Mouse (Mus musculus) c-Kit-positive CD71-negative TER-119-negative erythroid progenitor cells, embryonic 14.5 days (primary cell): ENCODE measurements at regions not wholly inside any gene's neighbourhood (a gene's known extent, or its start where the extent isn't known, plus 50 kb on each side); places are given as distances from the start of the nearest gene placed in this dataset.

Experiments used
- DNase-seq: peaks from one replicate; pipeline ENCODE4 v3.0.0-alpha.2; 2013; ENCODE audit warnings: low read depth

- DNase-seq, result no peak
Measured at GRCm38 (mm10) chr16:73835715-73836440, 575.7 kb downstream of the Robo2 start.

DNA sequence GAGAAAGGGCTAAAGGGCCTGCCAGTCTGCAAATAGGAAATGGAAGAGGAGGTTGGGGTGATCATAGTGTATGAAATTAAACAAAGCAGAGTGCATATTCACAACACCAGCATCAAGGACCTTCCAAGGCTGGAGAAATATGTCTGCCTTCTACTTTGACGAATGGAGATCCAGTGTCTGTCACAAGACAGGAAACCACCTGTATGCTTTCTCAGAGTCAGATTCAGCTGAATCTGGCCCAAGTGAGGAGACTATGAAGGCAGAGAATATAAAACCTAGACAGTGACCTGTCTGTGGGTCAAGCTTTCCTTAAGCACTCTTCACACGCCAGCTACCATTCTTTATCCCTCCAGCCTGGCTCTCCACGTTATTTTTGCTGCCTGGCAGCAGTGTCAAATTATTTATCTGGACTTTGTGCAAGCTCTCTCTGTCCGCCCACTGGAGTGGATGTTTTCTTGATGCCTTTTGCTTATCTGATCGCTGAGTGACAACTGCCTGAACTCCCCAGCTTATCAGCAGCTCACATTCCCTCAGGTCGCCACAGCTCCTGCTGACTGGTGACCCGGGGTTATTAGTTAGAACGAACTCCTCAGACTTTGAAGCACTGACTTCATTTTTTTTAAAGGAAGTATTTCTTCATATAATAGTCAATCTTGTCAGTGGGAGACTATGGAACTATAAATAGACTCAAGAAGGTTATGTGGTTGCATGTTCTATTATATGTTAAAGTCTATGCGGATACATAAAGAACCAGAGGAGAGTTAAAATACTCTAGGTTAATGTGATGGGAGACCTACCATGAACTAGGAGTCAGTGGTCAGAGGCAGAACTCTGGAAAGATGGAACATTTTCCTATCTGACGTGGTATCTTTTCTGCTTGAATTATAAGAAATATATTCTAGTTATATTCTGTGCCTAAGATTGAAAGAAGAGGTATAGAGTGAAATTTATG is 590.0 kb downstream of the Robo2 start:
- DNase-seq, result peak; percentile 14

DNA sequence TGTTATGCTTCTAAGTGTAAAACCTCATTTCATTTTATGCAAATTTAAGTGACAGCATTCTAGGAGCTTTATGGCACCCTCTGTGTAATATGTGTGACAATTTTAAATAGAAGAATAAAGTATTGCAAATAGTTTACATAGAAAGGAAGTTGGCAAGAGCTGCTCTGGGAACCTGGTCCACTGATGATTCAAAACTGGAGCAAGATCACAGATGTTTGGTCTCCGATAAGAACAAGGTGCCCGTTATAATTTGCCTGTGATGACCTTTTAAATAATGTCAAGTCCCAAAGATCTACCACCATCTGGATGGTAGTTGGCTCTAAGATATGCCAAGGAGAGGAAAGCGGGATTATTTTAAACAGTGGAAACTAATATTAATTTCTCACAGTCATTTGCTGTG is 607.1 kb downstream of the Robo2 start:
- no peak for DNase-seq

DNA sequence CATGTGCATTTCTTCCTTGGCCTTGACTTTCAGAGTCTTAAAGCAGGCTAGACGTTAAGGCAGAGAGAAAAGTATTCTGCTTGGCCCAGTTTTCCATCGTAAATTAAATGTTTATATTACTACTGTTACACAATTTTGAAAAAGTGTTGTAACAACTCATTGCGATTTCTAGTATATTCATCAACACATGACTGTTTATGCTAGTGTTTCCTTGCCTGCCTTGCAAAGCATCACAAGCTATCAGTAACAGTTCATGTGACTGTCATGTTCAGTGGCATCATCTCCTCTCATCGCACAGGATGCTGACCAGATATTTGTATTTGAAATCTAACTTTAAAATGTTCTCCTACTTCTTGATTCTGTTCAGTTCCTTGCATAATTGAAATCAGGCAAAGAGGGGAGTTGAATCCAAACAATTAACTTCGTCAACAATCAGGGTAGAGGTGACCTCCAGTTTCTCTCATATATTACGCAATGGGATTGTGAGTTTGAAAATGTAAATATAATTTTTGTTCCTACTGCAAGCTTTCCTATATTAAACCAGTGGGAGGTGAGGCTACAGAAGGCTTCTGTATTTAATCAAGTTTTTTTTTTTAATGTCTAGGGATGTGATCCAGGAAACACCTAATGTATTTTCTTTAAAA is 615.0 kb downstream of the Robo2 start:
- DNase-seq, result no peak

- DNase-seq, result no peak
Measured at GRCm38 (mm10) chr16:73785074-73785438, 626.6 kb downstream of the Robo2 start.

DNA sequence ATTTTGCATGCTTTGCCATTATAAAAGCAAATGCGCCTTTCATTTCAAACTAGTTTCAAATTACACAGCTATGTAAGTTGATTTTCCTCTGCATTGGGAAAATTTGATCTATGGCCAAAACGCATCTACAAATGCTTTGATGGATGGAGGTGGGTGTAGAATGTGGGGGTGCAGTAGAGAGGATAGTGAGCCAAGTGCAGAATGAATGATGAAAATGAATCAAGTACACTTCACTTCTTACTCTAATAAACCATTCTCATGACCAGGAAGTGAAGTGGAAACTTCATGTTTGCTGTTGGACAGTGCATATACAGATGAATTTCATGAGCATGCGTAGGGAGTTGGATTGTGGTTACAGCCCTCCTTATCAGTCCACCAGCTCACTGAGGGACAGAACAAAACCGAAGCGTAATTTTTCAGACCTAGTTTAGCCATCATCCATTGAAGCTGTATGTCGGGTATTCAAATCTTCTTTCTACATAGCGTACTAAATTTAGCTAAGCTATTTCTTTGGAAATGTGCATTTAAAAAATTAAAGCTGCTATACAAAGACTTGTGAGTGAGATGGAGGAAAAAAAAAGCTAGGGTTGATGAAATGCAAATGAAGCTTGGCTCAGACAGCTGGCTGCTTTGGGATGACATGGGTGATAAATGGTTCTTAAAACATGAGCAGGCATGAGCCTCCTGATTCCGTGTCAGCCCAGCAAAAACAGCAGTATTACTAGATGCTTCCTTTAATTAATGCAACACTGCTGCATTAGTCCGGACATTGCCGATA is 627.1 kb downstream of the Robo2 start:
- no peak for DNase-seq

DNA sequence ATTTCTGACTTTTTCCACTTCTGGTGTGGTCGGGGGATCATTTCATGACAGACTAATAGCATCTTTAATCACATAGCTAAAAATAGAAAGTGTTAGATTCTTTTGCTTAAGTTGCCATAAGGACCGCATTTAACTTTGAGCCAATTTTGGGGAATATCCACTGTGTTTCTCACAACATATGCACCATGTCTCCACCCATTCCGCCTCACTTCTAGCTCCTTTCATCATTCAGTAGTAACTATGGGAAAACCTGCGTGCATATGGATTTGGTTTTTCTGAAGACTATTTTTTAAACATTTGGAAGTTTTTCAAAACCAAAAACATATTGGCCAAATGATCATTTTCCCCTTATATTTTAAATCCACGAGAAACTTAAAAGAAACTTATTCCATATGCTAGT is 639.2 kb downstream of the Robo2 start:
- no peak for DNase-seq

GRCm38 (mm10) chr16:73770440-73770856 is 641.2 kb downstream of the Robo2 start:
- DNase-seq, result no peak

DNA sequence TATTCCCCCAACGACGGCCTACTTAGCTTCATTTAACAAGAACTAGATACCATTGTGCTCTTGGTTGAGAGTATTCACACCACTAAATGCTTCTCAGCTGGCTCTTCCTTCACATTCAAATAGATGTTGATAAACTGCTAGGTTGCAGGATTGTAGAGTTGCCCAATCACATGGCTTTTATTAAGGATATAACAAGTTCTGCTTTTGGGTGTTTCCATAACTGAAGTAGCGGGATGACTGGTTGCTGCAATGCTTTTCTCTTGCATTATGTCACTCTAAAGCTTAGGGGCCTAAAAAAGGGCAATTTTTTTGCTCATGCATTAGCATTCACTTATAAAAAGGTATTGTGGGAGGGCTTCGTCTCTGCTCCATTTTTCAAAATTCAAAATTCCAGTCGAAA is 641.9 kb downstream of the Robo2 start:
- DNase-seq, result no peak

- no peak for DNase-seq
Measured at GRCm38 (mm10) chr16:73768706-73769105, 642.9 kb downstream of the Robo2 start.

DNA sequence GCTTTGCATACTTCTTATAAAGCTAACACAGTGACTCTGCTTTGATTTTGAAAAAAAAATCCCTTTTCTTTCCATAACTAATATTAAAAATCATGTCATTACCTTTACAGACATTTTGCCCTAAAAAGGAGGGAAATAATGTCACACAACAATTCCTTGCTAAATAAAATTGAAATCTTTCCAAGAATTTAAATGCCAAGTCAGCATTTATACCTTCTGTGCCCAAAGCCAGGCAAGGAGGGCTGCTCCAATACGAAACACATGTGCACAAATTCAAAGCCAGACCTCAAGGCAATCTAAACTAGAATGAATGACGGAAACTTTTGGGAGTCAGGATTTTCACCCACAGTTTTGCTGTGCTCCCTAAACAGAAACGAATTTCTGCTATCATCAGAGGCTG is 646.4 kb downstream of the Robo2 start:
- DNase-seq, result no peak

DNA sequence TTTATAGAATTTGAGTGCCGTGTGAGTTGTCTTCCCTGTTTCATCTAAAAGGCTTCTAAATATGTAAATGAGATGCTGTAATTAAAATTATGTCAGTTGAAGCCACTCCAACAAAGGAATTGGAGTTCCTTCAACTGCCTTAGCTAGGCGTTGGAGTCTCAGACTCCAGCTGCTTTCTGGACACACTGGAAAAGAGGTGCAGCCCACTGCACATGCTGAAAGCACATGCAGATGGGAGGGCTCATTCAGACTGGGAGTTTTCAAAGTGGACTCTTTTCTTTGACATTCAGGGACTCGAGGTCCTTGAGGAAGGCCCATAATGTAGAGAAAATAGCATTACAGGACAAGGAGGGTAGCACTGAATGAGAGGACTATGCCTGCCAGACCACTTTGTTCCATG is 650.7 kb downstream of the Robo2 start:
- DNase-seq, result no peak

DNA sequence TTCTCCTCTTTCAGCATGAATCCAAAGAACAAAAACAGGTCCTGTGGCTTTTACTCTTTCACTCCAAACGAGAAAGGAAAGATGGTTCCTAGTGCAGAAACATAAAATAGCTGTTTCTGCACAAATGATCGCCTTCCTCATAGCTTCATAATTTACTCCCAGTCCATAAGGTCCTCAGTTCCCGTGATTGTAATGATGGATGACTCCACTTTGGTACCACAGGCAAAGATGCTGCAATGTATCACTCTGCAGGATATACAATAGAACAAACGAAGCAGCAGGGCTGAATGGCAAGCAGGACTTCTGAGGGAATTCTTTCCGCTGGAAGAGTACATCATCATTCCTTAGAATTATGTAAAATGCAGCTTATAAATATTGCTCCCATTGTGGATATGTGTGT is 652.8 kb downstream of the Robo2 start:
- no peak for DNase-seq

DNA sequence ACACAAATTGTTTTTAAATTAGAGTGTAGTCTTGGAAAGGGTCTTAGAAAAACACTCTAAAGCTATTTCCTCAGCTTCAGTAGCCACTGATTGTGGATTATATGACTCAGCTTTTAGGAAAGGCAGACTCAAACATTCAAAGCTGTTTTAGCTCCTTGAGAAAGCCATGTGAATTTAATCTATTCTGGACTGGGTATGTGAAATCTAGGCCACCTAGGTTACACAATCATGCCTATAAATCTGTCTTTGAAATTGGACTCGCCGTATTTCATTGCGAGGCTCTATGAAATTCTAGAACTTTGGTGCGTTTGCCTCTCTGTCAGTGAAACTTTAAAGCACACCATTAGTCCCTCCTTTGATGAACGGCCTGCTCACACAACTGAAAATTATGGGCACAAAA is 657.3 kb downstream of the Robo2 start:
- no peak for DNase-seq

GRCm38 (mm10) chr16:73728297-73728696 is 683.3 kb downstream of the Robo2 start:
- DNase-seq, result no peak

GRCm38 (mm10) chr16:73719691-73720090 is 691.9 kb downstream of the Robo2 start:
- no peak for DNase-seq

DNA sequence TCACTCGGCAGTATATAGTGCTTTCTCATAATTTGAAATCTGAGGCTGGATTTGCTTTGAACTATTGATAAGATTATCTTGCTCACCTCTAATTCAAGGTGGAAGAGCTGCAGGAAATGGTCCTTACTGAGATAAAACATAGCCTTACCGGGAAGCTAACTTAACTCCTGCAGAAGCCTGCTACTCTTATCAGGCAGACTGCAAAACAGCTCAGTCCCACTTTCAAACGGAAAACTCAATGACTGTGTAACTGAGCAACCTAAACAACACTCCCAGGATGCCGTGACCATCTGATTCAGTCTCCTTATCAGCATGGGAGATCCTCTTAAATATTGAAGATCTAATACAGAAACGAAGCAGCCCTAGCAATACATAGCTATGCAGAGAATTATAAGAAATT is 695.3 kb downstream of the Robo2 start:
- DNase-seq, result no peak

GRCm38 (mm10) chr16:73707051-73707450 is 704.6 kb downstream of the Robo2 start:
- no peak for DNase-seq

DNA sequence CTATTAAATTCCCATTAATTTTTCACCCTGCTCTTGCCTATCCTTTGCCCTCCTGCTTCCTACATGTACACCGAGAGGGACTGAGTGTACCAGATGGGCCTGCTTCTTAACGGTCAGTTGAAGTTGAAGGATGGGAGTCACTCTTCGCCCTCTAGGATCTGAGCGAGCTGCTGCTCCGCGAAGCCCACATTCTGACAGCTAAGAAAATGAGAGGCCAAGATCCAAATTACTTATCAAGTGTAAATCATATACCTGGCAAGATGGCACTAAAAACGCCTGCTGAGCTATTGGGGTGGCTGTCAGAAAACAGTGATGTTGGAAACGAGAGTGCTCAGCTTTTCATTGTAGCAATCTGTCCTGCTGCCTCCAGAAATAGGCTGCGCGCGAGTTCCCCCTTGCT is 722.4 kb downstream of the Robo2 start:
- no peak for DNase-seq

GRCm38 (mm10) chr16:73679804-73680203 is 731.8 kb downstream of the Robo2 start:
- DNase-seq, result no peak

- DNase-seq, result no peak
Measured at GRCm38 (mm10) chr16:73670516-73670915, 741.1 kb downstream of the Robo2 start.
